Mouse (Mus musculus) midbrain, postnatal 0 days (tissue): ENCODE results near the gene 2210016L21Rik. TPM values are rescaled to one million over a fixed set of nuclear protein-coding genes. Genes with fewer than 3 reads are reported as not detected.

Experiments used
- ATAC-seq: fragments of 200-750 bp; cut with Nextera tagmentation; 2 replicates; pipeline ENCODE4 v1.8.0; 2017; ENCODE audit warnings: moderate number of reproducible peaks, mild to moderate bottlenecking, moderate TSS enrichment, moderate library complexity; ENCODE audit not compliant: low FRiP score
- DNase-seq: peaks from one replicate; pipeline ENCODE4 v3.0.0-alpha.2; 2015; ENCODE audit warnings: low spot score
- H3K27ac ChIP-seq: fragments of 300-500 bp; sonication (generic); 2 replicates; pipeline ENCODE4 v1.5.1; 2014; ENCODE audit warnings: low read depth, mild to moderate bottlenecking, low read length, mixed read lengths
- H3K27me3 ChIP-seq: fragments of 300-500 bp; sonication (generic); 2 replicates; pipeline ENCODE4 v1.6.1; 2014; ENCODE audit warnings: low read length, control low read depth, mixed read lengths; ENCODE audit not compliant: insufficient read depth
- H3K36me3 ChIP-seq: fragments of 300-500 bp; sonication (generic); 2 replicates; pipeline ENCODE4 v1.6.1; 2014; ENCODE audit warnings: low read length, control low read depth, mixed read lengths; ENCODE audit not compliant: insufficient read depth
- H3K4me1 ChIP-seq: fragments of 300-500 bp; sonication (generic); 2 replicates; pipeline ENCODE4 v1.6.1; 2014; ENCODE audit warnings: mild to moderate bottlenecking, control low read depth, antibody characterized with exemption, low read length, mixed read lengths; ENCODE audit not compliant: insufficient read depth
- H3K4me2 ChIP-seq: fragments of 300-500 bp; sonication (generic); 2 replicates; pipeline ENCODE4 v1.6.1; 2014; ENCODE audit warnings: low read depth, mild to moderate bottlenecking, low read length, mixed read lengths; ENCODE audit not compliant: poor library complexity, severe bottlenecking
- H3K4me3 ChIP-seq: fragments of 300-500 bp; sonication (generic); 2 replicates; pipeline ENCODE4 v1.5.1; 2014; ENCODE audit warnings: low read depth, mild to moderate bottlenecking, low read length, moderate library complexity
- H3K9ac ChIP-seq: fragments of 300-500 bp; sonication (generic); replicated peaks from 2 replicates; pipeline ENCODE4 v1.6.1; 2014; ENCODE audit warnings: mild to moderate bottlenecking, low read length, moderate library complexity, mixed read lengths; ENCODE audit not compliant: poor library complexity, severe bottlenecking
- H3K9me3 ChIP-seq: fragments of 300-500 bp; sonication (generic); 2 replicates; pipeline ENCODE4 v1.6.1; 2016; ENCODE audit warnings: low read length, control low read depth
- CTCF ChIP-seq: IDR thresholded peaks from 2 replicates; pipeline ENCODE4 v1.5.1; 2016; ENCODE audit warnings: antibody characterized with exemption, mild to moderate bottlenecking
- WGBS: fragments of 180-500 bp; shearing (Covaris S2); extraction: QIAGEN DNeasy Blood & Tissue Kit; methylation state at CpG from one replicate; pipeline ENCODE4 v1.1.7; 2014; 5-methylcytosine and 5-hydroxymethylcytosine counted together
- polyA plus RNA-seq: library from polyadenylated mRNA; unstranded; fragments of >200 nt; fragmentation: Nextera tagmentation; extraction: Ambion mirVana; gene quantifications from 2 replicates; pipeline ENCODE4 v1.2.1, GENCODE M21; 2015
- total RNA-seq: library from RNA; depleted of rRNA; stranded (reverse); fragments of >200 nt; gene quantifications from 2 replicates; pipeline ENCODE4 v1.2.3, GENCODE M21; 2014

2210016L21Rik gene
- total and polyA plus RNA-seq, 2 experiments from 2014 or later, result 62.9 to 225 TPM

GRCm38 (mm10) chr5:114969064-114969463, 27.1 kb downstream of the 2210016L21Rik start:
- no peaks in the 10 kb centered on the region for H3K27me3 ChIP-seq
- H3K9ac ChIP-seq, result no peak overlapping the region
- no peaks in the 10 kb centered on the region for H3K9me3 ChIP-seq
- H3K27ac ChIP-seq, result no peak overlapping the region
- no peak for ATAC-seq
- TF ChIP-seq CTCF, result no peak
- DNase-seq, result no peak
- 20% methylated on average over 4 of the region's 4 CpGs for WGBS
- H3K4me1 ChIP-seq, result no peaks in the 10 kb centered on the region
- H3K4me3 ChIP-seq, result no peak overlapping the region
- no peak overlapping the region for H3K4me2 ChIP-seq
- no peaks in the 10 kb centered on the region for H3K36me3 ChIP-seq

GRCm38 (mm10) chr5:114969609-114970215, 27.8 kb downstream of the 2210016L21Rik start:
- Histone ChIP-seq H3K27ac (no peak overlapping the region), H3K4me3 (no peak overlapping the region), H3K9ac (no peak overlapping the region), H3K4me2 (no peak overlapping the region), H3K27me3 (no peaks in the 10 kb centered on the region), H3K4me1 (no peaks in the 10 kb centered on the region), H3K36me3 (no peaks in the 10 kb centered on the region), H3K9me3 (no peaks in the 10 kb centered on the region)
- DNase-seq, result no peak
- ATAC-seq, result no peak
- WGBS, result 62% methylated on average over 13 of the region's 13 CpGs
- no peak for TF ChIP-seq CTCF

GRCm38 (mm10) chr5:114970824-114971227, 28.9 kb downstream of the 2210016L21Rik start, which contains the start of gene Hnf1a:
Gene Hnf1a, minus strand, starts transcription at chr5:114971094.
- no peak within 1 kb of the TSS for H3K4me2 ChIP-seq
- H3K4me3 ChIP-seq, result no peak within 1 kb of the TSS
- H3K27me3 ChIP-seq, result no peaks in the 10 kb centered on the region
- H3K4me1 ChIP-seq, result no peaks in the 10 kb centered on the region
- no peak for TF ChIP-seq CTCF
- H3K36me3 ChIP-seq, result no peaks in the 10 kb centered on the region
- H3K9ac ChIP-seq, result no peak within 1 kb of the TSS
- H3K9me3 ChIP-seq, result no peaks in the 10 kb centered on the region
- ATAC-seq (no peak), DNase-seq (no peak)
- WGBS, result 81% methylated on average over 17 of the region's 17 CpGs
- H3K27ac ChIP-seq, result no peak within 1 kb of the TSS

GRCm38 (mm10) chr5:114972201-114972600, 30.2 kb downstream of the 2210016L21Rik start:
- Histone ChIP-seq H3K9ac (no peak overlapping the region), H3K9me3 (no peaks in the 10 kb centered on the region), H3K4me1 (no peaks in the 10 kb centered on the region), H3K4me2 (no peak overlapping the region), H3K36me3 (no peaks in the 10 kb centered on the region), H3K27me3 (no peaks in the 10 kb centered on the region), H3K27ac (no peak overlapping the region), H3K4me3 (no peak overlapping the region)
- DNase-seq, result no peak
- WGBS, result 85% methylated on average over 9 of the region's 9 CpGs
- TF ChIP-seq CTCF, result no peak
- ATAC-seq, result no peak

GRCm38 (mm10) chr5:114973131-114973530, 31.2 kb downstream of the 2210016L21Rik start:
- H3K27me3 ChIP-seq, result no peaks in the 10 kb centered on the region
- no peaks in the 10 kb centered on the region for H3K36me3 ChIP-seq
- no peak overlapping the region for H3K27ac ChIP-seq
- TF ChIP-seq CTCF, result no peak
- H3K4me3 ChIP-seq, result no peak overlapping the region
- no peak overlapping the region for H3K4me2 ChIP-seq
- no peaks in the 10 kb centered on the region for H3K4me1 ChIP-seq
- DNase-seq (no peak), ATAC-seq (no peak)
- H3K9ac ChIP-seq, result no peak overlapping the region
- 83% methylated on average over 8 of the region's 8 CpGs for WGBS
- no peaks in the 10 kb centered on the region for H3K9me3 ChIP-seq

GRCm38 (mm10) chr5:114976935-114977334, 35.0 kb downstream of the 2210016L21Rik start:
- Histone ChIP-seq H3K4me1 (peaks cover 7% of the 10 kb centered on the region; the same call in 1 of the 2 replicates), H3K9ac (no peak overlapping the region), H3K4me2 (no peak overlapping the region), H3K27ac (no peak overlapping the region), H3K4me3 (no peak overlapping the region), H3K27me3 (no peaks in the 10 kb centered on the region), H3K9me3 (no peaks in the 10 kb centered on the region), H3K36me3 (no peaks in the 10 kb centered on the region)
- no peak for ATAC-seq
- DNase-seq, result no peak
- TF ChIP-seq CTCF, result no peak
